Mouse (Mus musculus): ENCODE measurements around the gene Zp3. TPM values are rescaled to one million over a fixed set of nuclear protein-coding genes. Genes with fewer than 3 reads are reported as not detected.

Gene Zp3
- polyA plus RNA-seq, 1 experiment from 2014 or later = 1.7 TPM

DNA sequence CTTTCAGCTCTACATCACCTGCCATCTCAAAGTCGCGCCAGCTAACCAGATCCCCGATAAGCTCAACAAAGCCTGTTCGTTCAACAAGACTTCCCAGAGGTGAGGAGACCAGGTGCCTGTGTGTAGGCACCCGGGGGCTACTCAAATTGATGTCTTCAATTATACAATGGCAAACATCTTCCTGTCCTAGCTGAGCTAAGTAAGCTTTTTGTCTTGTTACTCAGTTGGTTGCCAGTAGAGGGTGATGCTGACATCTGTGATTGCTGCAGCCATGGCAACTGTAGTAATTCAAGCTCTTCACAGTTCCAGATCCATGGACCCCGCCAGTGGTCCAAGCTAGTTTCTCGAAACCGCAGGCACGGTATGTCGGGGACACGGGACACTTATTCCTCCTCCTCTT lies 7.3 kb downstream of the Zp3 start:
- Histone ChIP-seq H3K36me3 (no peaks in the 10 kb centered on the region), H3K27ac (no peak overlapping the region), H3K9ac (no peak overlapping the region), H3K9me3 (no peaks in the 10 kb centered on the region), H3K4me3 (replicated peaks) (no peak overlapping the region), H3K4me2 (no peak overlapping the region), H3K27me3 (replicated peaks) (no peaks in the 10 kb centered on the region), H3K4me1 (no peaks in the 10 kb centered on the region)
- 56% methylated on average over 11 of the region's 11 CpGs for WGBS
- ATAC-seq (ENCODE audit: insufficient read depth, low FRiP score, low read depth) = no peak

DNA sequence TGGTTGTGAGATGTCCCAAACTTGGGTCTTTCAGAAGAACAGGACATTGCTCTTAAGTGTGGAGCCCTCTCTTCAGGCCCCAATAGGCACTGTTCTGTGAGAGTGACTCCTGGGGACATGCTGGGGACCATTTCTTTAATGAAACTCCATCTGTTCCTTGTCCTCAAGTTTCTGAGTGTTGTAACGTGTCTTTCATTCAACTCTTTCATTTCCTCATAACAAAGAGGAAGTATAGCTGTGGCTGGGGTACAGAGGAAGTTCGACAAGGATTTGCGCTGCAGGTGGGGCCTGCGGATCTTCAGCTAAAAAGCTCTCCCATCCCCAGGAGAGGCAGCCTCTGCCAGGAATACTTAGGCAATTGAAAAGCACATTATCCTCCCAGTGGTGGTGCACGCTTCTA lies 10.7 kb downstream of the Zp3 start:
- Histone ChIP-seq H3K4me1 (peaks cover 3% of the 10 kb centered on the region; the same call in 1 of the 2 replicates), H3K9ac (no peak overlapping the region), H3K27ac (no peak overlapping the region), H3K4me2 (no peak overlapping the region), H3K27me3 (replicated peaks) (no peaks in the 10 kb centered on the region), H3K4me3 (replicated peaks) (no peak overlapping the region), H3K36me3 (no peaks in the 10 kb centered on the region), H3K9me3 (no peaks in the 10 kb centered on the region)
- 63% methylated on average over 5 of the region's 5 CpGs for WGBS
- no peak for ATAC-seq (ENCODE audit: insufficient read depth, low FRiP score, low read depth)

DNA sequence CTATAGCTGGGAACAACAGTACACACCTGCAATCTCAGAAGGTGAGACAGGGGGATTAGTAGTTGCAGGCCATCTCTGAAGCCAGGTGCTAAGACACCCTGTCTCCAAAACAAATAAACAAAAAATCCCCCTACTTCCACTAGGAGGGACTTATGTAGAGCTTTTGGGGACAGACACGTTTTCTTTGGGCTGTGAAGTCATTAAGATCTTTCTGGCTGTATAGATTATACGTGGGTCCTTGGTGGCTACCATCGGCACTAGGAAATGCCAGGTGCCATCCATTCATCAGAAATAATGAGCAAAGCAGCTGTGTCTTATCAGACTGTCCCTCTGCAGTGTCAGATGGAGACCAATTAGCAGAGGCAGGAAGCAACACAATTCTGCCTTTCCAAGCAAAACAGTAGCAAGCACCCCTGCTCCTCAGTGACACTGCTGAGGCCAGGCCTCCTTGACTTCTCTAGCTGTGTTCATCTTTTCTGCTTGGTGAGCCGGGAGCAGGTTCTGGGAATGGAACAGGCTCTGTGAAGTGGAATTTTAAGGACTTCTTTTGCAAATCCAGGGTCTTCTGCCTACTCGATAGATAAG lies 13.6 kb downstream of the Zp3 start:
- no peak overlapping the region for H3K4me3 ChIP-seq (replicated peaks)
- H3K27me3 ChIP-seq (replicated peaks) = no peaks in the 10 kb centered on the region
- WGBS = 40% methylated on average over 5 of the region's 5 CpGs
- H3K9ac ChIP-seq = no peak overlapping the region
- H3K9me3 ChIP-seq = no peaks in the 10 kb centered on the region
- no peak for ATAC-seq (ENCODE audit: insufficient read depth, low FRiP score, low read depth)
- peaks cover 9% of the 10 kb centered on the region; the same call in 1 of the 2 replicates for H3K36me3 ChIP-seq
- peaks cover 8% of the 10 kb centered on the region; the same call in 1 of the 2 replicates for H3K4me1 ChIP-seq
- no peak overlapping the region for H3K27ac ChIP-seq
- H3K4me2 ChIP-seq = no peak overlapping the region

DNA sequence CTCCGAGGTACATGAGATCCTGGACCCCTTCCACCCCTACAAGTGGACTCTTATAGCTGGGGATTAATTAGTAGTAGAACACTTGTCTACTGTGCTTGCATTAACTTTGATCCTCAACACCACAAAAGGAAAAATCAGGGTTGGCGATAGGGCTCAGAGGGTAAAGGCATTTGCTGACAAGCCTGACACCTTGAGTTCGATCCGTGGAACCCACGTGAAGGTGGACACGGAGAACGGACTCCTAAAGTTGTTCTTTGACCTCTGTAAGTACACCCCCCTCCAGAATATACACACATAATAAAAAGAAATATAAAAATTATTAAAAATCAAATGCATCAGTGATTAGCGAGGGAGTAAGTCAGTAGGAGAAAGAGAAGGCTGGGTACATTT lies 14.4 kb downstream of the Zp3 start:
- WGBS = 62% methylated on average over 8 of the region's 8 CpGs
- Histone ChIP-seq H3K4me1 (peaks cover 8% of the 10 kb centered on the region; the same call in 1 of the 2 replicates), H3K27ac (no peak overlapping the region), H3K36me3 (peaks cover 13% of the 10 kb centered on the region), H3K4me3 (replicated peaks) (peak overlapping the region; percentile 85; the same call in 1 of the 2 replicates), H3K9me3 (no peaks in the 10 kb centered on the region), H3K4me2 (peak overlapping the region; percentile 16; the same call in 1 of the 2 replicates), H3K27me3 (replicated peaks) (no peaks in the 10 kb centered on the region), H3K9ac (no peak overlapping the region)
- no peak for ATAC-seq (ENCODE audit: insufficient read depth, low FRiP score, low read depth)

DNA sequence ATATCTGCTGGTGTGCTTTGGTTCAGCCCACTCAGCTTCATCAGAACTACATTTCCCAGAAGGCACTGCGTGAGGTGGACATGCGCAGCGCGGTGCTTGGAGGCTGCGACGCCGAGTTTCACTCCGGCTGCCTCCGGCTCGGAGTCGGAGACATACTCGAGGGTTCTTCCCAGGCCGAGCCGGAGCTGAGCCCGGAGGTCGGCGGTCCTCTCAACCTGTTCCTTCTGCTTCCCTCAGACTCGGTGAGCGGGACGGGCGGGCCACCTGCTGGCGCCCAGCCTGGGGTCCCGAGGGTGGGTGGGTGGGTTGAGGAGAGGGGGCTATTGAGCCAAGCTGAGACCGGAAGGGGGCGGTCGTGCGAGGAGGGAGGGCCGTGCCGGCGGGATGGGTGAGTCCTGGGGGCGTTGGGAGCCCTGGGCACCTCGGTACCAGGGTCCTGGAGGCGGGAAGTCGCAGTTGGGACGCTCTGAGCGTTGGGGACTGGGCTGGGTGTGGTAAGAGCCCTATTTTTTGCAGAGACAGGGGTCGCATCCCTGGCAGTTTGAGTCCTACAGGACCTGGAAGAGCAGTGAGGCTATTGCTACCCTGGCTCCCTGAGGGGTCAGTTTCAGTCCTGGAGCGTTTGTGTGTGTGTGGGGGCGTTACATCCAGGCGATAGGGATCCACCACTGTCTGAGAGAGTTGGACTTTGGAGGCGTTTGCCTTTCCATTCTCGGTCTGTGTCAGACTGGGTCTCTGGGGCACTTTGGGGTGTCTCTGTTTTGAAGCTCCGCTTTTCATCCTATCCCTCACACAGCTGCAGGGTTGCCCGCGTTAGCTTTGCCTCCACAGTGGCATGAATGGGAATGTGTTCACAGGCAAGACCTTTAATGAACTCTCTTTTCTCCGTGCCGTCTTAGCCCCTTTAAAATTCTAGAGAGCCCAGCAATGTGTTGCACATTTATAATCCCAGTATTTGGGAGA lies 15.1 kb downstream of the Zp3 start, which contains the start of gene Dtx2:
TSS of gene Dtx2 (plus strand) at position 76 of the 963 bp plus-strand sequence.
- H3K36me3 ChIP-seq = peaks cover 13% of the 10 kb centered on the region
- no peaks in the 10 kb centered on the region for H3K27me3 ChIP-seq (replicated peaks)
- no peaks in the 10 kb centered on the region for H3K9me3 ChIP-seq
- peak within 1 kb of the TSS; percentile 68 for H3K9ac ChIP-seq
- WGBS = 2% methylated on average over 46 of the region's 47 CpGs
- H3K27ac ChIP-seq = peak within 1 kb of the TSS; percentile 80
- peak within 1 kb of the TSS; percentile 85 for H3K4me2 ChIP-seq
- H3K4me1 ChIP-seq = peaks cover 8% of the 10 kb centered on the region; the same call in 1 of the 2 replicates
- ATAC-seq (ENCODE audit: insufficient read depth, low FRiP score, low read depth) = peak; percentile 91
- H3K4me3 ChIP-seq (replicated peaks) = peak within 1 kb of the TSS; percentile 85

DNA sequence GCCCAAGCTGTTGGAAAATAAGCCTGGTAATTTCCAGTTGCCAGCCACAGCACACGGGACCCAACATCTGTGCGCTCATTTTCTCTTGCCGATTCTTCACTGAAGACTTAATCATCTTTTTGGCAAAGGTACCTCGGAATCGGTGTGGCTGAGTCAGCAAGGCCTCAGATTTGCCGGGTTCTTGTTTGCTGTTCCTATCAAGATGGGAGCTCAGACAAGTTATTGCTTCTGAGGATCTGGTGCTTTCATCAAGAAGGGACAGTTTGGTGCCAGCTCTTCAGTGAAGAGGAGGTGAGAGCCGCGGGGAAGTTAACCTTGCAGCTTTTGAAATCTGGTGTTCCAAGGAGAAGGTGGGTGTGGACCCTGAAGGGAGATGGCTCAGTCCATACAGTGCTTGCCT lies 16.3 kb downstream of the Zp3 start:
- WGBS = 79% methylated on average over 8 of the region's 8 CpGs

DNA sequence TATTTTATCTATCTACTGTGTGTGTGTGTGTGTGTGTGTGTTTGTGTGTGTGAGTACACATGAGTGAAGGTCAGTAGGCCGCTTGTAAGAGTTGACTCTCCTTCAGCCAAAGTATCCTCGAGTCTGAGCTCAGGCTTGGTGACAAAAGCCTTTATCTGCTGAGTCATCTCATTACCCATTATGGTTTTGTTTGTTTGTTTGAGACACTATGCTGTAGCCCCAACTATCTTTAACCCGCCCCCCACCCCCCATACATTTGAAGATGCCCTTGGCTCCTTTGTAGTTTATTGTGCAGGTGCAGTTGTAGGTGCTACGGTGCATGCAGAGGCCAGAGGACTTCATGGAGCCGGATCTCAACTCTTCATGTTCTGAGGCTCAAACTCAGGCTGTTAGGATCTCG lies 21.3 kb downstream of the Zp3 start:
- Histone ChIP-seq H3K9ac (no peak overlapping the region), H3K4me2 (no peak overlapping the region), H3K27ac (no peak overlapping the region), H3K4me3 (replicated peaks) (no peak overlapping the region), H3K27me3 (replicated peaks) (no peaks in the 10 kb centered on the region), H3K9me3 (no peaks in the 10 kb centered on the region), H3K4me1 (0 out of 2 replicates have a peak, but pooled peaks cover 12% of the 10 kb centered on the region), H3K36me3 (peaks cover 22% of the 10 kb centered on the region)
- WGBS = 88% methylated on average over 6 of the region's 6 CpGs
- ATAC-seq (ENCODE audit: insufficient read depth, low FRiP score, low read depth) = no peak

More for the DNA sequence above, 16.3 kb downstream of the Zp3 start:
- Histone ChIP-seq H3K4me3 (replicated peaks) (no peak overlapping the region), H3K4me2 (no peak overlapping the region), H3K36me3 (peaks cover 13% of the 10 kb centered on the region), H3K4me1 (peaks cover 8% of the 10 kb centered on the region; the same call in 1 of the 2 replicates), H3K27ac (no peak overlapping the region), H3K27me3 (replicated peaks) (no peaks in the 10 kb centered on the region), H3K9me3 (no peaks in the 10 kb centered on the region), H3K9ac (no peak overlapping the region)
- ATAC-seq (ENCODE audit: insufficient read depth, low FRiP score, low read depth) = no peak

DNA sequence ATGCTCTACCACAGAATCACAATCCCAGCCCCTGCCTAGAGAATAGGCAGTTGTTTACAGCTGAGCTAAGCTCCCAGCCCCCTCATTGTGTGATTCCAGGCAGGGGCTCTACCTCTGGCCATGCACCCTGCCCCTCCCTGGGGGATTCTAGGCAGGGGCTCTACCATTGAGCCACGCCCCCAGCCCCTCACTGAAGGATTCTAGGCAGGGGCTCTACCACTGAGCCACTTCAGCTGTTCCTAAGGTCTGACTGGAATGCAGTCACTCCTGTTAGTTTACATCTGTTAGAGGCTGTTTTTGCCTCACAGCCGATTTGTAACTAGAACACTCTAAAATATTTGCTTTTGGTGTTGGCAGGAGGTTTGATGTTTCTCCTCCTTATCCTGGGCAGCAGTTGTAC lies 22.4 kb downstream of the Zp3 start:
- ATAC-seq (ENCODE audit: insufficient read depth, low FRiP score, low read depth) = no peak
- WGBS = 52% methylated on average over 2 of the region's 2 CpGs
- no peak overlapping the region for H3K4me2 ChIP-seq
- H3K4me3 ChIP-seq (replicated peaks) = no peak overlapping the region
- H3K9me3 ChIP-seq = no peaks in the 10 kb centered on the region
- peak overlapping the region; percentile 9; the same call in 1 of the 2 replicates for H3K27ac ChIP-seq
- H3K4me1 ChIP-seq = 0 out of 2 replicates have a peak, but pooled peaks cover 12% of the 10 kb centered on the region
- peaks cover 22% of the 10 kb centered on the region for H3K36me3 ChIP-seq
- H3K27me3 ChIP-seq (replicated peaks) = no peaks in the 10 kb centered on the region
- H3K9ac ChIP-seq = no peak overlapping the region

DNA sequence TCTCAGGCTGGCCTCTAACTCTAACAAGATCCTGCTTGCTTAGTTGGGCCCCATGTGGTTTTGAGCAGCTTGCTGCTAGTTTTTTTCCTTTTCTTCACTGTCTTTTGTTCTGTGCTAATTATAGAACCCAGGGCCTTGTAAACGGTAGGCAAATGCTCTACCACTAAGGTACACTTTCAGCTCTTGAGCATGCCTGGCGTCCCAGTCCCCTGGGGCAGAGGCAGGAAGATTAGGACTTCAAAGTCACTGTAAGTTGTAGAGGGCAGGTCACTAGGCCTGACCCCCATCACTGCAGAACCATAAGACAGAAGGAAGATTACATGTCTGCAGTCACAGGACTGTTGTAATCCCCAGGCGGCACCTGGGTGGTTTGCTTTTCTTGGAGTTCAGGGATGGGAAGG lies 22.9 kb downstream of the Zp3 start:
- Histone ChIP-seq H3K4me2 (no peak overlapping the region), H3K27ac (peak overlapping the region; percentile 64), H3K4me1 (0 out of 2 replicates have a peak, but pooled peaks cover 12% of the 10 kb centered on the region), H3K9ac (no peak overlapping the region), H3K4me3 (replicated peaks) (no peak overlapping the region), H3K36me3 (peaks cover 21% of the 10 kb centered on the region), H3K27me3 (replicated peaks) (no peaks in the 10 kb centered on the region), H3K9me3 (no peaks in the 10 kb centered on the region)
- no peak for ATAC-seq (ENCODE audit: insufficient read depth, low FRiP score, low read depth)
- 46% methylated on average over 3 of the region's 3 CpGs for WGBS

DNA sequence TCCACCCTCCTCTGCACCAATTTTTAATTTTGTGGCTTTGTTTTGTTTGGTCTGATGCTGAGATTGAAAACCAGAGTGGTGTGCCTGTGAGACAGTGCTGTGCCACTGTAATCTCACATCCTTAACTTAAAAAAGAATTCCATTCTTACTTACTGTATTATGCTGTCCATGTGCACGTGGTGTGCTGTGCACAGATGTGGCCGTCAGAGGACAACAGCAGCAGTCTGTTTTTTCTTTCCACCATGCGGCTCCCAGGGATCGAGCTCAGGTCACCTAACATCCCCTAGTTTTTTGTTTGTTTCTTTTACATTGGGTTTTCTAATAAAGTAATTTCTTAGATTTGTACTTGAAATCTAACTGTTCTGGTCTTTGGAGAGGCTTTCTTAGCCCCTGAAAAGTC lies 24.6 kb downstream of the Zp3 start:
- Histone ChIP-seq H3K27me3 (replicated peaks) (no peaks in the 10 kb centered on the region), H3K4me2 (no peak overlapping the region), H3K4me3 (replicated peaks) (no peak overlapping the region), H3K27ac (no peak overlapping the region), H3K4me1 (0 out of 2 replicates have a peak, but pooled peaks cover 12% of the 10 kb centered on the region), H3K9me3 (no peaks in the 10 kb centered on the region), H3K9ac (no peak overlapping the region; the same call in 1 of the 2 replicates), H3K36me3 (peaks cover 9% of the 10 kb centered on the region; the same call in 1 of the 2 replicates)
- no peak for ATAC-seq (ENCODE audit: insufficient read depth, low FRiP score, low read depth)
- 81% methylated on average over 4 of the region's 4 CpGs for WGBS

DNA sequence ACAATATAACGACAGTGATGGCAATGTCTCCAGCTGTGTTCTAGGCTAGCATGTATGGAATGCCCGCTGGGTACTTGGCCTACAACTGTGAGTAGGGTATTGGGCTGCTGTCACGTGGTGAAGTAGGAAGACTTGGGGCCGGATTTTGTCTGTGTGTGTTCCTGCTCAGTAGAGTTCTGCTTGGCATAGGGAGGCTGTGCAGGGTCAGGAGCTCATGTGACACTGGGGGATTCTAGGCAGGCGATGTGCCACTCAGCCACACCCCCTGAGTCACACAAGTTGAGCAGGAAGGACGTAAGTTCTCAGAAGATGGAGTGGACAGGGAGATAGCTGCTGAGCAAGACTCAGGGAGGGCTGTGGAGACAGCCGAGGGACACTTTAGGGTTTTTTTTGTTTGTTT lies 27.8 kb downstream of the Zp3 start:
- Histone ChIP-seq H3K4me2 (no peak overlapping the region), H3K4me3 (replicated peaks) (no peak overlapping the region), H3K27me3 (replicated peaks) (no peaks in the 10 kb centered on the region), H3K4me1 (0 out of 2 replicates have a peak, but pooled peaks cover 8% of the 10 kb centered on the region), H3K9ac (no peak overlapping the region), H3K9me3 (no peaks in the 10 kb centered on the region), H3K36me3 (peaks cover 15% of the 10 kb centered on the region), H3K27ac (no peak overlapping the region)
- 73% methylated on average over 7 of the region's 7 CpGs for WGBS
- ATAC-seq (ENCODE audit: insufficient read depth, low FRiP score, low read depth) = no peak

DNA sequence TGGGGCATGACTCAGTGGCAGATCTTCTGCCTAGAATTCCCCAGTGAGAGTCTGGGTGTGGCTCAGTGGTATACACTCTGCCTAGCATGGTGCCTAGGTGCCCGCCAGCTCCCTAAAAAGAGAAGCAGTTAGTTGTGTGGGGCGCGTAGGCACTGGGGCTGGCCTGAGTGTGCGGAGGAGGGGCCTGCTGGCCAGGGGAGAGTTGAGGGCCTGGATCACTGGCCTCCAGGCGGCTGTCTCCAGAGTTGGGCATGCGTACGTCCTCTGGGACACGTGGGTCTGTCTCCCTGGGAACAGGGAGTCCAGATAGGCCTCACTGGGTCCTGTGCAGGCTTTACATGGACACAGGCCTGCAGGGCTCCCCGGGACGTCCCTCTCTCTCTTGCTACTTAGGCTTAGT lies 35.0 kb downstream of the Zp3 start:
- Histone ChIP-seq H3K27me3 (replicated peaks) (no peaks in the 10 kb centered on the region), H3K36me3 (peaks cover 20% of the 10 kb centered on the region), H3K4me3 (replicated peaks) (no peak overlapping the region), H3K4me2 (no peak overlapping the region), H3K9me3 (no peaks in the 10 kb centered on the region), H3K4me1 (0 out of 2 replicates have a peak, but pooled peaks cover 5% of the 10 kb centered on the region), H3K27ac (peak overlapping the region; percentile 87), H3K9ac (no peak overlapping the region)
- WGBS = 90% methylated on average over 10 of the region's 10 CpGs
- ATAC-seq (ENCODE audit: insufficient read depth, low FRiP score, low read depth) = no peak
